Mouse (Mus musculus): ENCODE results near the gene Zfp963.

Gene Zfp963

GRCm38 (mm10) chr8:69749544-69750454, at the start of gene Zfp963:
TSS of gene Zfp963 (minus strand) at chr8:69749970.
- peak; percentile 96 for DNase-seq (ENCODE audit: low read depth, low spot score)

- DNase-seq (ENCODE audit: low read depth, low spot score): no peak
Measured at GRCm38 (mm10) chr8:69799261-69799660, 49.5 kb upstream of the Zfp963 start.

GRCm38 (mm10) chr8:69797661-69798060, 47.9 kb upstream of the Zfp963 start:
- no peak for DNase-seq (ENCODE audit: low read depth, low spot score)

- DNase-seq (ENCODE audit: low read depth, low spot score): no peak
Measured at GRCm38 (mm10) chr8:69796721-69797345, 47.1 kb upstream of the Zfp963 start.

- DNase-seq (ENCODE audit: low read depth, low spot score): no peak
Measured at GRCm38 (mm10) chr8:69794901-69795300, 45.1 kb upstream of the Zfp963 start.

- DNase-seq (ENCODE audit: low read depth, low spot score): no peak
Measured at GRCm38 (mm10) chr8:69794096-69794495, 44.3 kb upstream of the Zfp963 start.

GRCm38 (mm10) chr8:69793666-69794065, 43.9 kb upstream of the Zfp963 start:
- DNase-seq (ENCODE audit: low read depth, low spot score): no peak

- no peak for DNase-seq (ENCODE audit: low read depth, low spot score)
Measured at GRCm38 (mm10) chr8:69791415-69792068, 41.8 kb upstream of the Zfp963 start.

GRCm38 (mm10) chr8:69790773-69791367, 41.1 kb upstream of the Zfp963 start, which contains the start of the genes Atp13a1 and Zfp866:
TSS of gene Atp13a1 (plus strand) at chr8:69791163.
TSS of gene Zfp866 (minus strand) at chr8:69791178.
- DNase-seq (ENCODE audit: low read depth, low spot score): peak; percentile 82

GRCm38 (mm10) chr8:69790364-69790763, 40.6 kb upstream of the Zfp963 start:
- no peak for DNase-seq (ENCODE audit: low read depth, low spot score)

- DNase-seq (ENCODE audit: low read depth, low spot score): no peak
Measured at GRCm38 (mm10) chr8:69789731-69790130, 40.0 kb upstream of the Zfp963 start.

- no peak for DNase-seq (ENCODE audit: low read depth, low spot score)
Measured at GRCm38 (mm10) chr8:69789105-69789504, 39.3 kb upstream of the Zfp963 start.

GRCm38 (mm10) chr8:69777111-69777510, 27.3 kb upstream of the Zfp963 start:
- no peak for DNase-seq (ENCODE audit: low read depth, low spot score)

- no peak for DNase-seq (ENCODE audit: low read depth, low spot score)
Measured at GRCm38 (mm10) chr8:69775149-69775534, 25.4 kb upstream of the Zfp963 start.

GRCm38 (mm10) chr8:69774503-69775148, 24.9 kb upstream of the Zfp963 start, which contains the start of gene Gm20422:
TSS of gene Gm20422 (minus strand) at chr8:69774886.
- DNase-seq (ENCODE audit: low read depth, low spot score): peak; percentile 99

- no peak for DNase-seq (ENCODE audit: low read depth, low spot score)
Measured at GRCm38 (mm10) chr8:69772106-69772505, 22.3 kb upstream of the Zfp963 start.

- DNase-seq (ENCODE audit: low read depth, low spot score): no peak
Measured at GRCm38 (mm10) chr8:69771221-69771620, 21.5 kb upstream of the Zfp963 start.

- no peak for DNase-seq (ENCODE audit: low read depth, low spot score)
Measured at GRCm38 (mm10) chr8:69761814-69762445, 12.2 kb upstream of the Zfp963 start.

GRCm38 (mm10) chr8:69758316-69758715, 8.5 kb upstream of the Zfp963 start:
- no peak for DNase-seq (ENCODE audit: low read depth, low spot score)

- no peak for DNase-seq (ENCODE audit: low read depth, low spot score)
Measured at GRCm38 (mm10) chr8:69752437-69752836, 2.7 kb upstream of the Zfp963 start.

- DNase-seq (ENCODE audit: low read depth, low spot score): no peak
Measured at GRCm38 (mm10) chr8:69741231-69741630, 8.5 kb downstream of the Zfp963 start.
